Mouse (Mus musculus) cerebellum, adult 2 months (tissue): ENCODE results near the gene Tmem121. TPM values are rescaled to one million over a fixed set of nuclear protein-coding genes. Genes with fewer than 3 reads are reported as not detected.

ENCODE experiments used
- polyA plus RNA-seq: library from polyadenylated mRNA; depleted of rRNA; stranded (reverse); fragments of >200 nt; gene quantifications from 2 replicates; pipeline ENCODE4 v1.2.3, GENCODE M21; 2012; rRNA removed

Gene Tmem121
- polyA plus RNA-seq, 1 experiment, result 31.3 TPM

Other genes starting within 250 kb of the Tmem121 start
- 23.8 and 24.2 TPM in 2 replicates for gene Nudt14, start 243.8 kb upstream of the Tmem121 start, polyA plus RNA-seq
- gene Btbd6, start 209.4 kb upstream of the Tmem121 start, polyA plus RNA-seq, result 61.6 and 68.6 TPM in 2 replicates
- 52.0 and 52.4 TPM in 2 replicates for gene Brf1, start 185.2 kb upstream of the Tmem121 start, polyA plus RNA-seq
- gene Pacs2, start 171.4 kb upstream of the Tmem121 start, polyA plus RNA-seq, result 136 and 151 TPM in 2 replicates
- gene Tex22, start 111.4 kb upstream of the Tmem121 start, polyA plus RNA-seq, result 0.25 and 0.30 TPM in 2 replicates
- 60.4 and 61.4 TPM in 2 replicates for gene Mta1, start 87.7 kb upstream of the Tmem121 start, polyA plus RNA-seq
- 66.2 and 67.0 TPM in 2 replicates for gene Crip2, start 45.7 kb upstream of the Tmem121 start, polyA plus RNA-seq
- gene Crip1, start 39.6 kb upstream of the Tmem121 start, polyA plus RNA-seq, result 44.5 and 55.5 TPM in 2 replicates
- 1.1 and 1.6 TPM in 2 replicates for gene Tedc1, start 29.5 kb upstream of the Tmem121 start, polyA plus RNA-seq